Mouse (Mus musculus): ENCODE measurements around the gene 1700010B08Rik.
"Not testable (repeated sequence)": the region's sequence is repeated elsewhere in the genome, so short reads cannot be mapped to it uniquely, and the experiment has no call there.

GRCm38 (mm10) chr2:173719115-173719514 is at the start of gene 1700010B08Rik:
- not testable (repeated sequence) for TF ChIP-seq POLR2A (IDR thresholded peaks at IDR 0.05; ENCODE audit: low read depth, low read length); CTCF (conservative IDR thresholded peaks at IDR 0.05; ENCODE audit: insufficient read depth, insufficient read length, low read depth, low read length)
